Mouse (Mus musculus): Measurements from ENCODE around the gene Celf2.

Celf2 gene

GRCm38 (mm10) chr2:7083489-7084090, 425.8 kb downstream of the Celf2 start:
- no peak for DNase-seq (ENCODE audit: low spot score in 2 of 2)

GRCm38 (mm10) chr2:7082376-7083025, 426.9 kb downstream of the Celf2 start:
- no peak for DNase-seq (ENCODE audit: low spot score in 2 of 2)

GRCm38 (mm10) chr2:7080794-7081783, 428.3 kb downstream of the Celf2 start:
- DNase-seq (ENCODE audit: low spot score in 2 of 2) = peak in 1 of 2 experiments; percentile 47

- DNase-seq (ENCODE audit: low spot score in 2 of 2) = no peak
Measured at GRCm38 (mm10) chr2:7080086-7080485, 429.3 kb downstream of the Celf2 start.

- DNase-seq (ENCODE audit: low spot score in 2 of 2) = no peak
Measured at GRCm38 (mm10) chr2:7079390-7079789, 430.0 kb downstream of the Celf2 start.

GRCm38 (mm10) chr2:7073730-7074129, 435.6 kb downstream of the Celf2 start:
- DNase-seq (ENCODE audit: low spot score in 2 of 2) = no peak

GRCm38 (mm10) chr2:7072344-7073265, 436.8 kb downstream of the Celf2 start:
- no peak for DNase-seq (ENCODE audit: low spot score in 2 of 2)

- no peak for DNase-seq (ENCODE audit: low spot score in 2 of 2)
Measured at GRCm38 (mm10) chr2:7069458-7069857, 439.9 kb downstream of the Celf2 start.

- DNase-seq (ENCODE audit: low spot score in 2 of 2) = no peak
Measured at GRCm38 (mm10) chr2:7068281-7068680, 441.1 kb downstream of the Celf2 start.

GRCm38 (mm10) chr2:7063574-7064192, 445.7 kb downstream of the Celf2 start:
- no peak for DNase-seq (ENCODE audit: low spot score in 2 of 2)

GRCm38 (mm10) chr2:7060490-7061105, 448.8 kb downstream of the Celf2 start:
- peak in 1 of 2 experiments; percentile 42 for DNase-seq (ENCODE audit: low spot score in 2 of 2)

- no peak for DNase-seq (ENCODE audit: low spot score in 2 of 2)
Measured at GRCm38 (mm10) chr2:7056401-7056800, 453.0 kb downstream of the Celf2 start.

- no peak for DNase-seq (ENCODE audit: low spot score in 2 of 2)
Measured at GRCm38 (mm10) chr2:7055958-7056357, 453.4 kb downstream of the Celf2 start.

GRCm38 (mm10) chr2:7051090-7051489, 458.3 kb downstream of the Celf2 start:
- DNase-seq (ENCODE audit: low spot score in 2 of 2) = no peak

- no peak for DNase-seq (ENCODE audit: low spot score in 2 of 2)
Measured at GRCm38 (mm10) chr2:7046155-7046554, 463.2 kb downstream of the Celf2 start.

GRCm38 (mm10) chr2:7045531-7045930, 463.8 kb downstream of the Celf2 start:
- DNase-seq (ENCODE audit: low spot score in 2 of 2) = no peak

- no peak for DNase-seq (ENCODE audit: low spot score in 2 of 2)
Measured at GRCm38 (mm10) chr2:7043770-7044459, 465.4 kb downstream of the Celf2 start.

GRCm38 (mm10) chr2:7040940-7041339, 468.4 kb downstream of the Celf2 start:
- DNase-seq (ENCODE audit: low spot score in 2 of 2) = no peak

- no peak for DNase-seq (ENCODE audit: low spot score in 2 of 2)
Measured at GRCm38 (mm10) chr2:7038991-7039390, 470.4 kb downstream of the Celf2 start.

- DNase-seq (ENCODE audit: low spot score in 2 of 2) = no peak
Measured at GRCm38 (mm10) chr2:7031389-7031788, 478.0 kb downstream of the Celf2 start.
